Mouse (Mus musculus) E14TG2a.4 (cell line): ENCODE data around the gene Prss23.

Source experiments
- CTCF ChIP-seq: conservative IDR thresholded peaks from 2 replicates; pipeline ENCODE4 v1.5.1; 2014; ENCODE audit warnings: low read length
- POU5F1 ChIP-seq: IDR thresholded peaks from 2 replicates; pipeline ENCODE4 v1.6.1; 2014; ENCODE audit warnings: low read length, borderline replicate concordance

GRCm38 (mm10) chr7:89554068-89554467 is 27.1 kb upstream of the Prss23 start:
- TF ChIP-seq CTCF (no peak), POU5F1 (no peak)
